Mouse (Mus musculus): ENCODE data around the gene Dcaf12. TPM values are rescaled to one million over a fixed set of nuclear protein-coding genes. Genes with fewer than 3 reads are reported as not detected.

Gene Dcaf12
- total RNA-seq, 2 experiments from 2014 or later: 52.9 to 57.9 TPM

DNA sequence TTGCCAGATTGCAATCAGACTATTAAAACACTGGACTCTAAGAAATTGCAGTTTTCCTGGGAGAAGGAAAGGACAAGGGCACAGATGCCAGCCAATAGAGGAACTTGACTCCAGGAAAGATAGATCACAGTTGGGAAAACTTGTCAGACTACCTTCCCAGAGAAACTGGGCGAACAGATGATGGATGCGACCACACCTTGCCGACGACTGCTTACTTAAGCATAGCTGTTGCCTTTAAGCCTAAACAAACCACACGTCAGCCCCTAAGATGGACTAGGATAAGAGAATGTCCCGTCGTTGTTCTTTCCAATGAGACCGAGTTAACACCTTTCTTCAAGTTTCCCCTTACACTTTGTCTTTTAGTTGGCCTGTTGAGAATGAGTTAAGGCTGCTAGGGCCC is 484 bp upstream of the Dcaf12 start:
- intact Hi-C loops (cut with DNase I): loop anchor here (2.0 kb wide), 1 partner anchor 34 kb away; the partner anchor contains the start of gene Ubap1
- DNase-seq: no peak

DNA sequence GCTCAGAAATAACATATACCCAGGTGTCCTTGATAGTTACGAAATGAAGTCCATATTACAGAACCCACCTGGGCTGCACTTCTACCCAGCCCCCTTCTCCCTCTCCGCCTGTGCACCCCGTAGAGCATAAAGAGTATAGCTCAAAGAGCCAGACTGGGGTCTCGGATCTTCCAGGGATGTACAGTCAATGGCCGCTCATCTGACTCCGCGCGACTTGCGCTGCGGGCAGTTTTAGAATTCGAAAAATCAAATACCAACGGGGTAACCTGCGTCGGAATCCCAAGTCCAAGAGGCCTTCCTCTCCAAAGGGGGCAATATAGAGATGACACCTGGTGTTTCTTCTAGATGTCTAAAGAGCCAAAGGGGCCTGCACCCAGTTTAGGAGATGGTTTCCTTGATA is 967 bp downstream of the Dcaf12 start:
- intact Hi-C loops (cut with DNase I): loop anchor here (2.0 to 5.0 kb wide), 2 partner anchors 35 to 79 kb away; partner anchors contain the start of gene Ubap1
- no peak for DNase-seq

DNA sequence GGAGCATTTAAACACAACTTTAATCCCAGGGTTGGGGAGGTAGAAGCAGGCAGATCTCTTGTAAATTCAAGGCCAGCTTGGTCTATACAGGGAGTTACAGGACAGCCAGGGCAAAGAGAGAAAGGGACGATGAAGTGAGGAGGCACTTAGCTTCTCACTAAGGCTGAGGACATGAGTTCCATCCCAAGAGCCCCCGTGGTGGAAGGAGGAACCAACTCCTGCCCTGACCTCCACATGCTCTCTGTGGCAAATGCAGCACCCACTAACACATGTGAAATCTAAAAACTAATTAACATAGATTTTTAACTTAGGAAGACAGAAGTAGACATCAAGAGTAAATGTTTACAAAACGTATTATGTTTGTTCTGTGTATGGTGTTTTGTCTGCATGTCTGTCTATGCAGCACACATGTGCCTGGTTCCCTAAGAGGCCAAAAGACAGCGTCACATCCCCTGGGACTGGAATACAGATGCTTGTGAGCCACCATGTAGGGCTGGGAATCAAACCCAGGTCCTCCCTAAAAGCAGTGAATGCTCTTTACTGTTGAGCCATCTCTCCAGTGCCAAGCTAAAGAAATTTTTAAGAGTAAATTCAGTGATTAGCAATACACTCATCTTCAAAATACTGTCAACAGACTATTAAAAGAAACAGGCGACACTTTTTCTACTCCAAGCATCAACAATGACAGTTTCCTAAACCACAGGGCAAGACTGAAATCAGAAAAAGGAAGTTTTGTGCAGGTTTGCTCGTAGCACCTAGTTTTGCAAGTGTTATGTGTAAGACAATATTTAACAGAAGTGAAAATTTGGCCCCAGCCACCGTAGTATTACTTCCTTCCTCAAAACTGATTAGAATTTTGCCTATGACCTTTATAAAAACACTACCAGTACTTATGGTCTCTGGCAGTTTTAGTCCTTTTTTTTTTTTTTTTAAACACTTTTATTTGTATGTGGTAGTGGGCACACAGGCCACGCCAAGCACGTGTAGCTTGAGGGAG is 3.8 kb downstream of the Dcaf12 start:
- no peak for DNase-seq

DNA sequence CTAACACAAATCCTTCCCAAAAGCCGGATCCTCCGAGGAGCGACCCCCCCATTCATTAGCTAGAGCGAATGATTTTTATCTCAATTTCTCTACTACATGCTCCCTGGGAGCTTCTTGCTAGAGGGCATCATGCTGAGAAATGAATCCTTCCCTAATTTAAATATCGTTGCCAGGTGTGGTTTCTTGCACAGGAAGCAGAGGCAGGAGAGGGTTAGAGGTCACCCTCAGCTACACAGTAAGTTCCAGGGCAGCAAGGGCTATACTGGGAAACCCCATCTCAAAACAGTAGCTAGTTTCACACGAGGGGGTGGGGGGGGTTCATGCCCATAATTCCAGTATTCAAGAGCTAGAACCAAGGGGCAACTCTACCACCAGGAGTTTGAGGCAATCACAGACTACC is 7.3 kb downstream of the Dcaf12 start:
- intact Hi-C loops (cut with DNase I): no loop called here
- no peak for DNase-seq

More for the DNA sequence above, 3.8 kb downstream of the Dcaf12 start:
- intact Hi-C loops (cut with DNase I): loop anchor here (5.0 kb wide), 1 partner anchor 81 kb away; no protein-coding TSS in a partner anchor

DNA sequence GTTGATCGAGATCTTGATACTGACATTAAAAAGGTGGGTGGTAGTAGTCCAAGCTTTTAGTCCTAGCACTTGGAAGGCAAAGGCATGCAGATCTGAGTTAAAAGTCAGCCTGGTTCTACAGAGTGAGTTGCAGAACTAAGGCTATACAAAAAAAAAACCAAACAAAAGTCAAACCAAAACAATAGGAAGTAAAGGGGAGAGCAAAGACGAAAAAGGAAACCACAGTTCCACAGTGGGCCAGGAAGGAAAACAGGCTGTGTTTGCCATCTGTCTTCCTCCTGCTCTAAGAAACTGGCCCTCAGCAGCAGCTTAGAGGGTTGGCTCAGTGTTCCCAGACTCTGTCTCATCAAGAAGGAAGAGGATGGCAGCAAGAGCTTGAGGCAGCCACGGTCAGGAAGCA is 10.4 kb downstream of the Dcaf12 start:
- intact Hi-C loops (cut with DNase I): no loop called here
- no peak for DNase-seq

DNA sequence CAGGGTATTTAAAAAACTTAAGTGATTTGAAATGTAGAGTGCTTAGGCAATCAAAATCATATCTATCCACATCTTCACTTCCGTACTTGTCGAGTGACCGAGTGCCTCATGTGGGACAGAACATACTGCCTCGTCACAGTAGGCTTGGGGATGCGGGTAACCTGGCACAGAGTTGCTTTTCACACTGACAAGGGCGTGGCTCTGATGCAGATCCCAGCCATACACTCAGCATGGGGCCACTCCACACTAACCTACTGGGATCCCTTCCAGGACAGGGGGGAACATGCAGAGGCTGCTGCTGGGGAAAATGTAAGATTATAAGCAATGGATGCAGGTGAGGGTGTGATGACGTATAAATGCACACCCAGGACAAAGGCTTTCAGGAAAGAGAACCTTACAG is 11.0 kb downstream of the Dcaf12 start:
- intact Hi-C loops (cut with DNase I): no loop called here
- DNase-seq: no peak

DNA sequence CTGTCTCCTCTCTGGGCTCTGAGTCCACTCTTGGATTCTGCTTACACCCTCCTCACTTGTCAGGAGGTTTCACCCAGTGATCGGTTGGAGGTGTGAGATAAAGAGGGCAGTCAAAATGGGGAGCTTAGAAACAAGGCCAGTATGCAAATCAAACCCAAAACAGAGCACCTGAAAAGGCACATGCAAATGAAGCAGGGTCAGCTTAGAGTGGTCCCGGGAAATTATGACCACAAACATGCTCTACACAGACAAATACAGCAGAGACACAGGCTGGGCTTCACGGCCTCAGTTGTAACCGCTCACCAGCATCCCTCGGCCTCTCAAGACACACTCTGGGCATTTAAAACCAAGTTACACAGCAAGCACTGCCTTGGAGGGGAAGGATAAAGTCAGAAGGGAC is 15.7 kb downstream of the Dcaf12 start:
- intact Hi-C loops (cut with DNase I): no loop called here
- no peak for DNase-seq

DNA sequence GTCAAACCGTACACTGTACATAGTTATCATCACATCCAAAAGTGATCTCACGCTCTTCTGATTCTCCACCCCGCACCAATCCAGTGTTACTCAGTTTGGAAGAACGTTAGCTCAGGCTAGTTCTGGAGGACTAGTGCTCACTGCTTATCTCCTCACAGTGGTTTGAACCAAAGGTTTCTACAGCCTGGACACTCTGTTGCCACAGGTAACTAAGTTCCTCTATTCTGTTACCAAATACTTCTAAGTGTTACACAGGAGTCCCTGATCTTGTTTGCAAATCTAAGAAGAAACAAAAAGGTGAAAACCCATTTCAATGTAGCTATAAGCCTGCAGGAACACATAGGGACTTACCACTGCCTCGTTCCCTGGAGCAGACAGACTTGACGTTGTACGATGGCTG is 18.7 kb downstream of the Dcaf12 start:
- intact Hi-C loops (cut with DNase I): no loop called here
- DNase-seq: no peak

DNA sequence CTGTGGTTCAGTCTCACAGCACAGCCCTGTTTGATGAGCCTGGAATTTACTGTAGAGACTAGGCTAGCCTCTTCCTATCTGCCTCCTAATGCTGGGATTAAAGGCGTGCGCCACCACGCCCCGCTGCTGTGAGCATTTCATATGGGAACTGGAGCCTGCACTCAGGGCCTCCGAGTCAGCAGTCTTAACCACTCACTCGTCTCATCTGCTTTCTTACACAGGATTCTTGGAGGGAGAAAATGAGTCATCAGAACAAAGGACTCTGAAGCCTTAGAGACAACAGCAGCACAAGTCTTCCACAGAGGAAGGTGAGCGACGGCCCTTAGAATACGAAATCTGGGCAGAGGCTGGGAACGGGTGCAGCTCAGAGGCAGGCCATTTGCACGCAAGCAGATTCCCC is 19.2 kb downstream of the Dcaf12 start:
- intact Hi-C loops (cut with DNase I): no loop called here
- no peak for DNase-seq

DNA sequence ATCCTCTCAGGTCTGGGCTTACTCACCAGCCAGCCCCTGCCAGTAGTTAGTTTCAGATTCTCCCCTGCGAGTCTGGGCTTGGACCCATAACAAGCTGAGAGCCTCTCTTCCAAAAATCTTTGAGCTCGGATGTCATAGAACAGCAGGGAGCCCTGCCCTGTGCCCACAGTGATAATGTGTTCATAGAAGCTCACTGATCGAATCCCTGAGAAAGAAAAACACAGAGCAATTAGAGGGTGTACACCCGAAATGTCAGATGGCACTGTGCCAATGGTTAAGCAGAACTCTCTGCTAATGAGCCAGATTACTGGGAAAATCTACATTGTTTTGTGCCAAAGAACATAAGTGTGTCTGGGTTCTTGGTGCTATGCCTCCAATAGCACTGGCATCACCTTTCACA is 20.8 kb downstream of the Dcaf12 start:
- intact Hi-C loops (cut with DNase I): no loop called here

DNA sequence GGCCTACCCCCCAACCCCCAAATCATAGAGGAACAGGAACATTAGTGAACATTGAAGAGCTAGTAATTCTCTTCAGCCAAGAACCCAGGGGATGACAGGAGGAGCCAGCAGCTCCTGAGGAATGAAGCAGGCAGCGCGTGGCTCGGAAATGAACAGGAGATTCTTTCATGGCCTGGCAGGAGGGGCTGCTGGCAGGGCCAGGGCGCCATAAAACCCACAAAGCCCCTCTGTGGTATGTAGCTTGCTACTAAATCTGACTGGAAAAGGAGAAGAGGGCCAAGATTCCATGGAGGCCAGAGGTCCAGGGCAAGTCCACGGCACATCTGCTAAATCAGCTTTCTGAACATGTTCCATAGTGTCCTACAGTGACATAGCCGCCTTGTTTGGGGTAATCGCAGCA is 24.9 kb downstream of the Dcaf12 start:
- no peak for DNase-seq
- intact Hi-C loops (cut with DNase I): loop anchor here (5.0 kb wide), 2 partner anchors 102 to 158 kb away; no protein-coding TSS in a partner anchor

More for the DNA sequence above, 20.8 kb downstream of the Dcaf12 start:
- DNase-seq: no peak

DNA sequence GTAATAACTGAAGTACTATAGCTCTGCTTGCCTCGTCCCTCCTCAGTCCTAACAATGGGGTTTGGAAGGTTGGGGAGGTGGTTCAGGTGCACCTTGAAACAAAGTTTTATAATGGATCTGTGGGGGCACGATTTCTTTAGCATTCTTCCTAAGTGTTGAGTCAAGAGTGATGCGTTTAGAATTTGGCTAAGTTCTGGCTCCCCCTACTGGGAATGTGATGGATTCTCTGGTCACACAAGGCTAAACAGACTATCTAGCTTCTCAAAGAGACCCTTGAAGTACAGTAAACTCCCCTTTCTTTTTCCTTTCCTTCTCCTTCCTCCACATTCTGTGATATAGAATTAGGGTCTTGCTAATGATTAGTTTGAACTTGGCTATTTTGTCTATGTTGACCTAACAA is 28.3 kb downstream of the Dcaf12 start:
- intact Hi-C loops (cut with DNase I): loop anchor here (1.0 to 5.0 kb wide), 3 partner anchors 59 to 154 kb away; no protein-coding TSS in a partner anchor
- peak in 1 of 2 experiments; percentile 39 for DNase-seq

DNA sequence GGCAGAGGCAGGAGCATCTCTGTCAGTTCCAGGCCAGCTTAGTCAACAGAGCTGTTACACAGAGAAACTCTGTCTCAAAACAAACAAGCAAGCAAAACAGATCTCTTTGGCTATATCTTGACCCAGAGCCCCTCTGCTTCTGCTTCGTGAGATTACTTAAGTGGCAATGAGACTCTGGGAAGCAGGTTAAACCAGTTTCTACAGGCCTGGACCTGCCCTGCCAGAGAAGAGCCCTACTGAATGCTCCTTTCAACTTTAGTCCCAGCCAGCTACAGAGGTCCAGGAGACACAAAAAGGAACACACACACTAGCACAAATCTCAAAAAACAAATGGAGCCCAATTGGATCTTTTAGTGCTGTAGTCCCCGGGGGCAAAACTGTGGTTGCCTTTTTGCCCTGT is 30.6 kb downstream of the Dcaf12 start:
- no peak for DNase-seq
- intact Hi-C loops (cut with DNase I): loop anchor here (5.0 kb wide), 1 partner anchor 232 kb away; no protein-coding TSS in a partner anchor

DNA sequence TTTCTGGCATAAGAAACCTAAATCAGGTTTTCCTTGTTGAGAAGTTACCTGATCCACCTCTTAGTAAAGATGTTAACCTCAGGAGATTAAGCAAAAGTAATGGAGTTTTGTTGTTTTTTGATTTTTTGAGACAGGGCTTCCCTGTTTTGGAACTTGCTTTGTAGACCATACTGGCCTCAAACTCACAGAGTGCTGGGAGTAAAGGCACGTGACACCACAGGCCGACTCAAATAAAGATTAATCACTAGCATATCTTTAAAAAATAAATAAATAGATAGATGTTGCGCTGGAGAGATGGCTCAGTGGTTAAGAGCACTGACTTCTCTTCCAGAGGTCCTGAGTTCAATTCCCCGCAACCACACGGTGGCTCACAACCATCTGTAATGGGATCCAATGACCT is 38.8 kb downstream of the Dcaf12 start:
- DNase-seq: no peak
- intact Hi-C loops (cut with DNase I): loop anchor here (5.0 kb wide), 1 partner anchor 149 kb away; no protein-coding TSS in a partner anchor

DNA sequence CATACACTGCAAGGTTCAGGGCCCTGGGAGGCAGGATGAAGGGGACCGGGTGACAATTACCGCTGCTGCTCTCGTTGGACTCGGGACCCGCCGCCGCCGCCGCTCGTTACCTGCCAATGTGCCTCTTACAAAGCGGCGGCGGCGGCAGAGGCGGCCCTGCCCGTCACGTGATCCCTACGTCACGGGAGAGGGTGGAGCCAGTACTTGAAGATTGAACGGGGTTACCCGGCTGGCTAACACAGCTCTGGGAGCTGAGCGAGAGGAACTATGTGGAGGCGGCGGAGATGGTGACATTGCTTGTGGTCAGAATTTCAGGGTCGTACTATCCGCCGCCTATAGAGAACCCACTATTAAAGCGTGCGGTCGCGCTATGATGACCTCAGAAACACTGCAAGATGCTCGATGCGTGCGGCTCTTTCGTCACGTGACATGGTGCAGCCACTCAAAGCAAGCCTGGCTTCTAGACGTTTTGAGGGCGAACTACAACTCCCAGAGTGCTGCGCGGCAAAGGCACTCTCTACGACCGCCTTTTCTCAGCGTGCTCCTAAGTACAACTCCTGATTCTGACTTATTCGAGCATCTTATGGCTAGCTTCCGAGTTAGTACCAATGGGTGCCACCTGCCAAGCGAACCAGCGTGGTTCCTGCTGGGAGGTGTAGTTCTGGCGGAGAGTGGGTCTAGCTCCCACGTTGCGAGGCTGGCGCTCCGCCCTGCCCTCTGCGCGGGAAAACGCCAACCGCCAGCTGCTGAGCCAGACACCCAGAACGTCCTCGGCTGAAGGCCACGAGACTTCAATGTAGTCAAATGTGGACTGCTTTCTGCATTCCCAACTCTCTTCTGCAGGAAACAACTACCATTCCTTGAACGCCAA is 39.5 kb downstream of the Dcaf12 start, which contains the start of gene Ubap2:
TSS of gene Ubap2 (minus strand) at position 165 of the 871 bp plus-strand sequence.
- DNase-seq: peak; percentile 93 to 96
- intact Hi-C loops (cut with DNase I): loop anchor here (5.0 kb wide), 1 partner anchor 148 kb away; no protein-coding TSS in a partner anchor

DNA sequence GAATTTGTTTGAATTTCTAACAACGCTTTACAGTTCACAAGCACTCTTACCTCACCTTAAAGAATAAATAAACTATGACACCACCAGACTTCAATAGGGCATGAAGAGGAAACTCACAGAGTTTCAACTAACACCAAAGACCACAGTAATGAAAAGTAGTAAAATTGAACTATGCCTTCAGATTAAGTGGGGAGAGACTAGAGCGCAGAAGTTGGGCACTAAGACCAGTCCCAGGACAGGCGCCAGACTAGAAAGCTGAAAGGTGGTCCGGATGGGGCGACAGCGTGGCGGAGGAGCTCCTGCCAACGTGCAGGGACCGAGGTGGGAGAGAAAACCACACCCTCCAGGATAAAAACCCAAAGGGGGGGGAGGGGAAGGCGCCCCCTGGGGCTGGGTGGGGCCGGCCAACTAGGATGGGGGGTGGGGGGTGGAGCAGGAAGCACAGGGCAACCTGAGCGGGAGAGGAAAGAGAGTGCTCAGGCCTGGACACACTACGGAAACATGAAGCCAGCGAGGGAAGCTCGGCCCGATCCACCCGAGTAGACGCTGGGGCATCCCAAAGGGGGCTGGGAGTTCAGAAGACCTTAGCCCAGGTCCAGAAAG is 40.2 kb downstream of the Dcaf12 start:
- intact Hi-C loops (cut with DNase I): no loop called here
- DNase-seq: peak in 1 of 2 experiments; percentile 26

DNA sequence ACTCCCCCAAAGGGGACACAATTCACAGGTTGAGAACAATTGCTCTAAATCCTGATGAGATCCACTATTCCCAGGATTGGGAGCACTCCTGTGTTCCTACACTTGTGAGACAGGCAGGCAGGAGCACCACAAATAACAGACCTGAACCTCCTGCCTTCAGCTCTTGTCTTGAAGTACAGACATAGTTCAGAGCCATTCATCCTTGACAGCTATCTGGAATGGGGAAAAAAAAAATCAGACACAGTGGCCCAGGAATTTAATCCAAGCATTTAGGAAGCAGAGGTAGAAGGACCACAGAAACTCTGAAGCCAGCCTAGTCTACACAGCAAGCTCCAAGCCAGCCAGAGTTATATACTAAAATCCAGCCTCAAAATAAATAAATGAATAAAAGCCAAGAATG is 46.6 kb downstream of the Dcaf12 start:
- no peak for DNase-seq
- intact Hi-C loops (cut with DNase I): no loop called here

DNA sequence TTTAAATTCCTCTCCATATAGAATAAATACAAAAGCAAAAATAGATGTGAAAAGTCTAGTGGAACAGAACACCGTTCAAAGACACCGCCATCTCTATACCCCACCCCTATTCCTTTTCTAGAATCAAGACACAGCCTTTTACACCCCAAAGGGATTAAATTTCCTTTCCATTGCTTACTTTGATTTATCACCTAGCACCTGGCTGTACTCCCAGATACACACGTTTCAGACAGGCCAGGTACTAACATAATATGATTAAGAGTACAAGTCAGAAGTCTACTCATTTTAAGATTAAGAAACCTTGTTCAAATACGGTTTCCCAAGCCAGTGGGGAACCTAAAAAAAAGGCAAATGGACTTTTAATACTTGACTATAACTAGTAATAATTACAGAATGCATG is 48.3 kb downstream of the Dcaf12 start:
- intact Hi-C loops (cut with DNase I): no loop called here
- DNase-seq: no peak

DNA sequence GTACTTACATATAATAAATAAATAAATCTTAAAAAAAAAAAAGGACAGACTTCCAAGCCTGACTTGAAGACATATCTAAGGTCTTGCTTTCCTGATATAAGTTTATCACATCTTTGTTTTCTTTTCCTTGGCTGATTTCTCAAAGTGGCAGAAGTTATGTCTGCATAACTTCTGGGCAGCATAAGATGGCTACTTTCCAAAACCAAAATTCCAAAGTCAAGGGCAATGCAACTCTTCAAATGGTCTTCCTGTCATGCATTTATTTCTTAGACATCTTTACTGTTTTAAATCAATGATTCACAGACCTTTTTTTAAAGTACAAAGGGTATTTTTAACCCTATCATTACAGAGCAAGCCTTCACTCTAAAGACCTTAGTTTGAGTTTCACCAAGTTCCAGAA is 54.0 kb downstream of the Dcaf12 start:
- intact Hi-C loops (cut with DNase I): no loop called here
- DNase-seq: no peak

DNA sequence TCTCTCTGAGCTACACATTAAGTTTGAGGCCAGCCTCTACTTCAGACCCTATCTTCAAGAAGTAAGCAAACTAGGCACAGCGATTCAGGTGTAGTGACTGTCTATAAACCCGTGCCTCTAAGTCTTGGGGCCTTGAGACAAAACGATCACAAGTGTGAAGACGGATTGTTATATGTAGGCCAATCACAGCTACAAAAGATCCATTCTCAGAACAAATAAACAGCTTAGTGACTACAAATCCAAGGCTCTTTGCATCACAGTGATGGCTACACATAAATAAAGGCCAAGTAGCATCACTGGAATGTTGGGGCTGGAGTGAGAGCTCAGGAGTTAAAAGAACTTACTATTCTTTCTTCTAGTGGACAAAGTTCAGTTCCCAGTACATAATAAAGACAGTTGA is 55.7 kb downstream of the Dcaf12 start:
- intact Hi-C loops (cut with DNase I): no loop called here
- DNase-seq: no peak
